Mouse (Mus musculus): ENCODE data around the gene Fhl3.

DNA sequence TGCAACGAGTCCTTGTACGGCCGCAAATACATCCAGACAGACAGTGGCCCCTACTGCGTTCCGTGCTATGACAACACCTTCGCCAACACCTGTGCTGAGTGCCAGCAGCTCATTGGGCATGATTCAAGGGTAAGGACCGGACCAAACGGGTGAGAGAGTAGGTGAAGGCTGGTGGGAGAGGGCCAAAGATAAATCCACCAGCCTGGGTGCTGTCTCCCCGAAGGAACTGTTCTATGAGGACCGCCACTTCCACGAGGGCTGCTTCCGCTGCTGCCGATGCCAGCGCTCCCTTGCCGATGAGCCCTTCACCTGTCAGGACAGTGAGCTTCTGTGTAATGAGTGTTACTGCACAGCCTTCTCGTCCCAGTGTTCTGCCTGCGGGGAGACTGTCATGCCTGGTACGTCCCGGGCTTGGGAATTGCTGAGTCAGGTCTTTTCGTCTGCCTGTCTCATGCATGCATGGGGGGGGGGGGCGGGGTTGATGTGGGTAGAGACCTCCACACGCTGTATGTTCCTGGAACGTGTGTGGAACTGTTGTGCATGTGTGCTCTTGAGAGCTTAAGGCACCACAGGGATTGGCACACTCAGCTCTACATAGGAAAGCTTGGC lies 5.3 kb downstream of the Fhl3 start:
- no peak for TF ChIP-seq CTCF (IDR thresholded peaks at IDR 0.05; ENCODE audit: borderline replicate concordance, extremely low read depth, insufficient read depth, insufficient read length)
- TF ChIP-seq POLR2A (IDR thresholded peaks at IDR 0.05; ENCODE audit: borderline replicate concordance, extremely low read depth, insufficient read depth, insufficient read length, poor library complexity, severe bottlenecking): no peak

All from brain, embryonic 14.5 days (tissue).